Mouse (Mus musculus): ENCODE results near the gene Heatr3.

The Heatr3 gene

DNA sequence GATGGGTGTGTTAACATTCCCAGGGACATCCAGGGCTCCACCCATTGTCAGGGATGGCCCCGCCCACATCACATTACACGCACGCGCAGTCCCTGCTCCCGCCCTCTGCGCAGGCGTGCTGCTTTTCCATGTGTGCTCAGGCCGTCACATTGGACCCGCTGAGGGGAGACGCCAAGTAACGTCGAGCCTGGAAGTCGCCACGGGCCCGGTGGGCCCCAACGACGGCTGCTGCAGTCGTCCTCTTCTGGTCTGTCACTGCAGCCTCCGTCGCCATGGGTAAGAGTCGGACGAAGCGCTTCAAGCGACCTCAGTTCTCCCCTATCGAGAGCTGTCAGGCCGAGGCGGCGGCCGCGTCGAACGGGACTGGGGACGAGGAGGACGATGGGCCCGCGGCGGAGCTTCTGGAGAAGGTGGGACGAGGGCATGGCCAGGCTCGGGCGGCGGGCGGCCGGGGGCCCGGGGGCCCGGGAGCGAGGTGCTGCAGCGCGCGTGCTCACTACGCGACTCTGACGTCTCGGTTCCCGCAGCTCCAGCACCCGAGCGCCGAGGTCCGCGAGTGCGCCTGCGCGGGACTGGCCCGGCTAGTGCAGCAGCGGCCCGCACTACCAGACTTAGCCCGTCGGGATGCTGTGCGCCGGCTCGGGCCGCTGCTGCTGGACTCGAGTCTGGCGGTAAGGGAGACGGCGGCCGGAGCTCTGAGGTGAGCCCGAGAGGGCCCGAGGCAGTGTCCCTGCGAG, at the start of gene Heatr3:
Heatr3 (plus strand) TSS at position 108 of the 737 bp plus-strand sequence.
- peak; percentile 84 to 88 for DNase-seq (ENCODE audit: low spot score in 2 of 2)

DNA sequence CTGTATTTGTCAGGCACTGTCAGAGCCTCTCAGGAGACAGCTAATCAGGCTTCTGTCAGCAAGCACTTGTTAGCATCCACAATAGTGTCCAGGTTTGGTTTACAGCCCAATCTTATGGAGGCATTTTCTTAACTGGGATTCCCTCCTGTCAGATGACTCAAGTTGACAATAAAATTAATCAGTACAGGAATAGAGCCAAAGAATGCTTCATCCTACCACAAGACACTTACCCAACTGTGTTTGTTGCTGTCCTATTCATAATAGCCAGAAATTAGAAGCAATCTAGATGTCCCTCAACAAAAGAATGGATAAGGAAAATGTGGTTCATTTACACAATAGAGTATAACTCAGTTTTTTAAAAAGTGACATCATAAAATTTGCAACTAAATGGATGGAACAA, 49.6 kb upstream of the Heatr3 start:
- DNase-seq (ENCODE audit: low spot score in 2 of 2), result no peak

DNA sequence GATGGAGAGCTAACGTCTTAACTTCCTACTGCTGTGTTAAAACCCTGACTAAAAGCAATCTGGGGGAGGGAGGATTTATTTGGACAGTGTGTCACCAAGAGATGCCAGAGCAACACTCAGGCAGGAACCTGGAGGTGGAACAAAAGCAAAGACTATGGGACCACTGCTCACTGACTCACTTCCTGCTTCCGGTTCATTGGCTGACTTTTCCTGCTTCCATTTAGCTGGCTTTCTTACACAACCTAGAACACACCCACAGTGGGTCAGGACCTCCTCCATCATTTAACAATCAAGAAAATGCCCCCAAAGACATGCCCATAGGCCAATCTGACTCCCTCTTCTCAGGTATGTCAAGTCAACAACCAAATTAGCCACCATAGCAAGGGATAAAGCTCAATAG, 46.0 kb upstream of the Heatr3 start:
- no peak for DNase-seq (ENCODE audit: low spot score in 2 of 2)

DNA sequence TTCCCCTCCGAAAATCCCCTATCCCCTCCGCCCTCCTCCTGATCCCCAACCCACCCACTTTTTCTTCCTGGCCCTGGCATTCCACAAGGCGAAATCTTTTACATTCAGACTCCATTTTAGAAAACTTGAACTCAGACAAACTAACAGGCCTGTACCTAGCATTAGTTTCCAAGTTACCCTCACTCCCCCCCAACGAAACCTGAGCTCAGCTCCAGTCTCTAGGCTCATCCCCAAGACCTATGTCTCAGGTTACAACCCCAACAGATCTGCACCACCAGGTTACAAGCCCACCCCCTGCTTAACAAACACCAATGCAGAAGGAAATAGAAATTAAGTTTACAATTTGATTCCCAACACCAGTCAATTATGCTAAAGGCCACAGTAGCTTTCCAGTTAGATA, 44.3 kb upstream of the Heatr3 start:
- DNase-seq (ENCODE audit: low spot score in 2 of 2), result no peak

DNA sequence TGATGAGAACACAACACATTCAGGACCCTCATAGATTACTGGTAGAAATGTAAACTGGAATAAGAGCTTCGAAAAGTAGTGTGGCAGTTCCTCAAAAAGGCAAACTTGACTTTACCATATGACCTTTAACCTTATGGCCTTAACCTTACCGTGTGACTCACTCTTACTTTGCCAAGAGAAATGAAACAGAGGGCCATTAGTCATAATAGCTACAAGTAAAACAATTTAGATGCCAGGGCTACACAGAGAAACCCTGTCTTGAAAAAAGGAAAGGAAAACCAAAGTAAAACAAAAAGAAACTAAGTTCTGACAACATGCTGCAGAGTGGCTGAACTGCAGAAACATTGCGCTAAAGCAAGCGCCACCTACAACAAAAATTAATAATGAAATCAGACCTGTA, 38.8 kb upstream of the Heatr3 start:
- no peak for DNase-seq (ENCODE audit: low spot score in 2 of 2)

DNA sequence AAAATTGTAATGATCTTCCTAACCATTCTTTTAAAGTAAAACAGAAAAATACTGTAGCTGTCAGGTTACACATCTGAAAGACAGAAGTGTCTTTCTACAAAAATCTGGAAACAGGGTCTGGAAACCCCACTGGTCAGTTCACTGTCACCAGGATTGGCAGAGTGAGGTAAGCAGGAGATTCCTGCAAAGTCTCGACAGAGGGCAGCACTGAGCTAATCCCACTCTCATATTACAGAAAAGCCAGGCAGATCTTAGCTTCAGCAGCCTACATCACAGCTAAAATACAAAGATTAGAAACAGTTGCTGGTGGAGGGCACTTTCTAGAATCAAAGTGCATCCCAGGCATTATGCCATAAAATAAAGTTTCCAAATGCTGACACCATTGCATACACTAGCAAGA, 38.1 kb upstream of the Heatr3 start:
- DNase-seq (ENCODE audit: low spot score in 2 of 2), result peak; percentile 18 to 24

DNA sequence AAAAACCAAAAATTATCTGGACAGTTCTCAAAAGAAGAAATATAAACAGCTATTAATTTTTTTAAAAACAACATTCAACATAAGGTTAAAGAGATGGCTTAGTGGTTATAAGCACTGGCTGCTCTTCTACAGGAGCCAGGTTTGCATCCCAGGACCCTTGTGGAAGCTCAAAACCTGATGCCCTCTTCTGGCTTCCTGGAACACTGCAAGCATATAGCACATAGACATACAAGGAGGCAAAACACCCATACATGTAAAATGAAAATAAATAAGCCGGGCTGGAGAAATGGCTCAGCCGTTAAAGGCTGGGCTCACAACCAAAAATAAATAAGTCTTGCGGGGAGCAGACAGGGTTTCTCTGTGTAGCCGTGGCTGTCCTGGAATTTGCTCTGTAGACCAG, 28.4 kb upstream of the Heatr3 start:
- no peak for DNase-seq (ENCODE audit: low spot score in 2 of 2)

DNA sequence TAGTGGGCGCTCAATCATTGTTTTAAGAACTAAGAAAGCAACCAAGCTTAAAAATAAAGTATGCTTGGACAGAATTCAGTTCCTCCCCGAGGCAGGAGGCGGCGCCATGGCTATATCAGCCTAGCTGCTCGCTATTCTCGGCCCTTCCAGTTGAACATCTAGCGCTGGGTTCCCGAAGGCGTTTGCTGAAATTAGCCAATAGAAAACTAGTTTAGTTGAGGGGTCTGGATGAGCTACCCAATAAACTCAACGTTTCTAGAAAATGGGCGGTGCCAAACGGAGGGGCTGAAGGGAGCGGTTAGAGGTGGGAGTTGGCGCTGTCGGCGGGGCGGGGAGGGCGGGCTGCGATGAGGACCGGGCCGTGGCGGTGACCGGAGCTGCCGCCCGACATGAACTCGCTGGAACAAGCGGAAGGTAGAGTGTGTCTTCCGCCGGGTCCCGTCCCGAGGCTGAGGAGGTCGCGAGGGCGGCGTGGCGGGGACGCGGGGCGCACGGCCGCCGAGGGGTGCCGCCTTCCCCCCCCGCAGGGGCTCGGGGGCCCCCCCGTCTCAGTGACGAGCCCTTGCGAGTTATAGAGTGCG, 19.1 kb upstream of the Heatr3 start, which contains the start of gene Cnep1r1:
Cnep1r1 (plus strand) TSS at position 314 of the 581 bp plus-strand sequence.
- DNase-seq (ENCODE audit: low spot score in 2 of 2), result peak; percentile 99

DNA sequence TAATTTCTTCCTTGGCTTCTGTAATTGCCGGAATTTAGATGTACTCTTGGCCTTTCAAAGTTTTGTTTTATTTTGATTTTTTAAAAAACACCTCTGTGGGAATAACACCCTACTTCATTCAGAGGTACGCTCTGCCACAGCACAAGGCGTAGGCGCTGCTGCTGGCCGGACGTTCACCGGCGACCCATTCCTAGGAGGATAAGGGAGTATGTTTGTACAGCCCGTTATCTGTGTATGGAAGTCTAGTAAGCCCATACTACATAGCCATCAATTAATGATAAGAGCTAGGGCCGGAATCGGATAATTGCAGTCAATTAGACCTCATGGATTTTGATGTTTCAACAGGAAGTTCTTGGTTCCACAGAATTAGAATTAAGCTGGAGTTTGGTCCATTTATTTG, 18.6 kb upstream of the Heatr3 start:
- no peak for DNase-seq (ENCODE audit: low spot score in 2 of 2)

DNA sequence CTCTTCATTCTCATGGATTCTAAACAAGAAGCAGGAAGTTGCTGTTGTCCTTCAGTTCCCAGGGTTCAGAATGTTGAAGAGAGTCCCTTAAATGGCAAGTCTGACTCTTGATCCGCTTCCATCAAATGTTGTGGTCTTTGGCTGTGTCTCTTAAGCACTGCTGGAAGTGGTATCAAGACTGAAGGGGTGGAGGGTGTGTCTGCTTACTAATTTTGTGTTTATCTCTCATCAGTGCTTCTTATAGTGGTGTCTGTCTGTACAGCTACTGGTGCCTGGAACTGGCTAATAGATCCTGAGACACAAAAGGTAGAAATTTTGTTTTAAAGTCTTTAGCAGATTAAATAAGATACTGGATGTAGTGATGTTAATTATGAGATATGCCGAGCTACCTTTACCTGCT, 12.8 kb upstream of the Heatr3 start:
- no peak for DNase-seq (ENCODE audit: low spot score in 2 of 2)

DNA sequence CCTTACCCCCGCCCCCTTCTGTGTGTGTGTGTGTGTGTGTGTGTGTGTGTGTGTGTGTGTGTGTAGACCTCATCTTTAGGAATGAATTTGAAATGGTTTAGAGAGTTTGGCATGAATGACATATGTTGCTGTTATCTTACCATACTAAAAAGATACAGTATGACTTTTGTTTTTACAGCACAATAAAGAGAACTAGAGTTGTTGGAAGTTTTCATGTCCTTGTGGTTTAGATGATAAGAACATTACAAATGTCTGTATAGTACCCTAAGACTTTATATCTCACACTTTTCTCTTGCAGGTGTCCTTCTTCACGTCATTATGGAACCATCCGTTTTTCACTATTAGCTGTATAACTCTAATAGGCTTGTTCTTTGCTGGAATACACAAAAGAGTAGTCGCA, 8.3 kb upstream of the Heatr3 start:
- no peak for DNase-seq (ENCODE audit: low spot score in 2 of 2)

DNA sequence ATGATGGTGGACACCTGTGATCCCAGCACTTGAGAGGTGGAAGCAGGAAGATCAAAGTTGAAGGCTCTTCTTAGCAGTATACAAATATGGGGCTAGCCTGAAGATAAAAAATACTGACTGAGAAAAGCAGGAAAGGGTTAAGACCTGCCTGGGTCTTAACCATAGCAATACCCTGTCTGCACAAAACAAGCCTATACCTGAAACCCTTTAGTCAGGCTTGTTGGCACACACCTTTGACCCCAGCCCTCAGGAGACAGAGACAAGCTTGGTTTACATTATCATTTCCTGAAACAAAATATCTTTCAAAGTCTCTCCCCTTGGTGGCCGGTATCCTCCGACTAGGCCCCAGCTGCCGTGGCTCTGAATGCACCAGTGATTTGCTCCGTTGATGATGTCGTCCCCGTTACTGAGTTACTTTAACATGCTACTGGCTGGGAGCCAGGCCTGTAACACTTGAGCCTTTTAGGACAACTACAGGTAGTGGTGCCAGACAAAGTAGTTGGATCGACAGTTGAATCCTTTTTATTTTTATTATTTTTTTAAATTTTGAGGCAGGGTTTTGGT, 6.8 kb upstream of the Heatr3 start:
- DNase-seq (ENCODE audit: low spot score in 2 of 2), result no peak

DNA sequence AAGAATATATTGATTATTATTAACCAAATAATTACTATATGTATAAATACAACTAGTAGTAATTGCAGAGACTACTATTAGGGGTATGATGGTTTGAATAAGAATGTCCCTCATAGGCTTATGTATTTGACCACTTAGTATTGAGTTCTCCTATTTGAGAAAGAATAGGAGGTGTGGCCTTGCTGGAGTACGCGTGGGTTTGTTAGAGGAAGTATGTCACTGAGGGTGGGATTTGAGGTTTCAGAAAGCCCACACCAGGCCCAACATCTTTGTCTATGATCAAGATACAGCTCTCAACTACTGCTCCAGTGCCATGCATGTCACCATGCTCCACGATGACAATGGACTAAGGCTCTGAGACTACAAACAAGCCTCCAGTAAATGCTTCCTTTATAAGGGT, 1.6 kb downstream of the Heatr3 start:
- DNase-seq (ENCODE audit: low spot score in 2 of 2), result peak in 1 of 2 experiments; percentile 26

DNA sequence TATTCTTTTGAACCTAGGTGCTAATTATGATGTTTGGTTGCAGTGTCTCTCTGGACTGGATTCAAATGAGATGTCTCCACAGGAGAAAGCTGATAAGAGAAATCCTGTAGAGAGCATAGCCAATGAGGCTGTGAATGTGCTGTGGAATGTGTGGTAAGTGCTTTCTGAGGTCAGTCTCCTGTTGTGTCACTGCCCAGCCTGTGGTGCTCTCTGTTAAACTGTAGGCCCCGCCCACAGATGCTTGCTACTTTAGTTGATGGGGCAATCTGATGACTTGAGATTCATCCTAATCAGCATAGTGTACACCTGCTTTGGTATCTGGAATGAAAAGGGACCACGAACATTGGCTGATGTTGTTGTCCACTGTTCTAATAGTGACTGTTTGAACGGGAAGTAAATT, 4.0 kb downstream of the Heatr3 start:
- DNase-seq (ENCODE audit: low spot score in 2 of 2), result no peak

DNA sequence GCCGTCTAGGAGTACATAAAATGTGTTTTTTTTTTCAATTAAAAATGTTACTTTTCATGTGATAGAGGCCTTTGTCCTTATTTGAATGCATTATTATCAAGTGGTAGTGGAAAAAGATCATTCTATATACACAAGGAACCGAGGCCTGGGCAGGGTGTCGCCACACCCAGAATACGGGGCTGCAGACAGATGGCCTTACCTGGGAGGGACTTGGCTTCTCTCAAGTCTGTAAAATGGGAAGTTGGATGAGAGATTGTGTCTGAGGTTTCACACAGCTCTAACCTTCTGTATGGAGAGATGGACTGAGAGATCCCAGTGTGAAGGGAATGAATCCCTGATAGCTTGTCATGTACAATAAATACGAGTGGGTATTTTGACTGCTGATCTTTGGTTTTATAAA, 6.4 kb downstream of the Heatr3 start:
- no peak for DNase-seq (ENCODE audit: low spot score in 2 of 2)

DNA sequence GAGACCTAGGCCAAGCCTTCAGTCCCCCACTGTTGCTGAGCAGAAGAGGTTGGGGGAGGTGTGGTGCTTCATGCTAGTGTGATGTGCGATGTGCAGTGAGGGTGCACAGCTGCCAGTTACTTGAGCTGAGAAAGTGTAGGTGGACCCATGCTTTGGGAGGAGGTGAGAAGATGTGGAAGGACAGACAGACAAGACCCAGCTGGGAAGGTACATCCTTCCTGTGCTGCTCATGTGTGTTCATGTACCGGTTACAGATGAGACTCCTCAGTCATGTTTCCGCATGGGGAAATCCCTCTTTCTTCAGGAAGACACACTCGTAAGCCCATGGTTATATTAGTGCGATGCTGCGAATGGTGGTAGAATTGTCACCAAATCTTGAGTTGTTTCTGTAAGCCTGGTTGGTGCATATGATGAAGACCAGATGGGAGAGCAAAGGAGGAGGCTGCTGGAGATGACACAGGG, 13.3 kb downstream of the Heatr3 start:
- no peak for DNase-seq (ENCODE audit: low spot score in 2 of 2)

DNA sequence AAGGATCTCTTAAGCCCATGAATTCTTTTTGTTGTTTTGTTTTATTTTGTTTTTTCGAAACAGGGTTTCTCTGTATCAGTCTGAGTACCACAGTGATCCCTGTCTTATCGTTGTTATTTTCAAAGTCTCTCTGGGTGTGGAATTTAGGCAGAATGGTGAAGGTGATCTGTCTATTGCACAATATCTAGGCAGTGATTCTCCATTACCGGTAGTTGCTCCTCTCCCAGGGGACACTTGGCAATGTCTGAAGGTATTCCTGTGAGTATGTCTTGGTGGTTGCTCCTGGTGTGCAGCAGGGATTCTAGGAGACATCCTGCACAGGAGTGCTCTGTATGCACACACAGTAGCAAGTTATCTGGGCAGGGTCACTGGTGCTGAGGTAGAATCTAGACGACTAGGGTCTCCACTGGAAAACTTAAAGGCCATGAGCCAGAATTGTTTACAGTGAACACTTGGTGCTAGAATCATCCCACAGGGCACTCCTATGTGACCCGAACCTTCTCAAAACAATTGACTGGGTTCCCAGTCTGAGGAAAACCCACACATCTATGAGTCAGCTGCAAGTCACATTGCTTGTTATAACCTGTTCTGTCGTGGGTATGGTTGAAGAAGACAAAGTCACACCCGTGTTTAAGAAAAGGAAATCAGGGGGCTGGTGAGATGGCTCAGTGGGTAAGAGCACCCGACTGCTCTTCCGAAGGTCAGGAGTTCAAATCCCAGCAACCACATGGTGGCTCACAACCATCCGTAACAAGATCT, 22.8 kb downstream of the Heatr3 start:
- no peak for DNase-seq (ENCODE audit: low spot score in 2 of 2)

DNA sequence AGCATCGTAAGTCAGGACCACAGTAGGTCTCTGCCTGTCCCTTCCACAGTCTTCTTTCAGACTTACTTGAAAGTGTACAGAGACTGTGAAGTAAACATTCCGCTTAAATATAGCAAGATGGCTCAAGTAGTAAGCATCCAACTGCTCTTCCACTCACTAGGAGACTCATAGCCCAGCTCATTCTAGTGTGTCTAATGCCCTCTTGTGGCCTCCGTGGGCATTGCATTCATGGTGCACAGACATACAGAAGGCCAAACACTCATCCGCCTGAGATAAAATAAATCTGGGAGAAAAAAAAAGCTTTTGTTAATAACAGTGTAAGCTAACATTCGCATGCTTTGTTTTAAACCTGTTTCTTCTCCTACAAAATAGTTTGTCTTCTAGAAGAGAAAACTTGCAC, 23.8 kb downstream of the Heatr3 start:
- DNase-seq (ENCODE audit: low spot score in 2 of 2), result peak; percentile 54 to 63

DNA sequence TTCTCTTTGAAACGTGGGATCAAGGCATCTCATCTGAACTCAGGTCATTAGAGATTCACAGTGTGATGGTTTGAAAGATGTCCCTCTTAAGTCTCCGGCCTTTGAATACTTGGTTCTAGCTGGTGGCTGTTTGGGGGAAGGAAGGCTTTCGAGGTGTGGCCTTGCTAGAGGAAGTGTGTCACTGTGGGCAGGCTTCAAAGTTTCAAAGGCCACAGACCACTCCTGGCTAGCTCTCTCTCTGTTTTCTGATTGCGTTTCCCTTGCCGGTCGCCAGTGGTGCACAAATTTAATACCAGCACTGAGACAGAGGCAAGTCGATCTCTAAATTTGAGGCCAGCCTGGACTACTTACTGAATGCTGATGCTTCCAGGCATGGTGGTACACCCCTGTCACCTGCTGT, 37.6 kb downstream of the Heatr3 start:
- peak; percentile 70 to 79 for DNase-seq (ENCODE audit: low spot score in 2 of 2)

DNA sequence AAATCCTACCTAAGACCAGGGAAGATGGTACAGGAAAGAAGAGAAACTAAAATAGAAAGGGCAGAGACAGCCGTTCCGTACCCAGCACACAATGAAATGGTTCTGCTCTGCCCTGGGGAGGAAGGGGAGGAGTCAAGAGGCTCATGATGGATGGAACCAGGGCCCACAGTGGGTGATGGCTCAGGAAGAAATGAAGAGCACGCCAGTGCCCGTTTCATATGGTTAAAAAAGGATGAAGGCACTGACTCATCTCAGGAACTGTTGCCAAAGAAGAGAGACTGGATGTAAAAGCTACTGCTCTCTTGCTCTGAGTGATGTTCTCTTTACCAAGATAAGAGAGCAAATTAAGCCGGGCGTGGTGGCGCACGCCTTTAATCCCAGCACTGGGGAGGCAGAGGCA, 39.6 kb downstream of the Heatr3 start:
- DNase-seq (ENCODE audit: low spot score in 2 of 2), result no peak

DNA sequence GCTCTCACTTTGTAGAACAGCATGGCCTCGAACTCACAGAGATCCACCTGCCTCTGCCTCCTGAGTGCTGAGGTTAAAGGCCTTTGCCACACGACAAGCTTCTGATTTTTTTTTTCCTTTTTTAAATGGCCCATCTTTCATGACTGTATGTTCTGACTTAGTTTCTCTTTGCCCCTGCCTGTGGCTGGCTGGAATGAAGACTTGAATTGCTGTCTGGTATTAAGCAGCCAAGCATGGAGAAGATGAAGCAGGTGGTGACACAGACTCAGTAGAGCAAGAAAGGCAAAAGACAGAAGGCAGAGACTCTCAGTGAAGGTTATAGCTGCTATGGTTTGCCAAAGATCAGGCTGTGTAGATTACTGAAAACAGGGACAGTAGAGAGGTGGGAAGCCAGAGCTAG, 45.5 kb downstream of the Heatr3 start:
- DNase-seq (ENCODE audit: low spot score in 2 of 2), result no peak

DNA sequence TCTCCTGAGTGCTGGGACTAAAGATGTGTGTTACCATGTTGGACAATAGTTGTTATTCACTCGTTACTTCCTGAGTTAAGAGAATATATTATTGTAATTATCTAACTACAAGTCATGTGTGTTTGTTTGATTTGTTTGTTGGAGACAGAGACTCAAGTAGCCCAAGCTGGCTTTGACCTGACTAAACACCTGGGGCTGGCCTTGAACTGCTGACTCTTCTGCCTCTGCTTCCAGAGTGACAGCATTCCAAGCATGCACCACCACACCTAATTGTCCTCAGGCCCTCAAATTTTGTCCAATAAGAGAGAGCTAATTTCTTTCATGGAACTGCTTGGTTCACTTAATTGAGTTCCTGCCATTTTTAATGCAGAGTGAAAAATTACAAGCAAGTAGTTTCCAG, 47.3 kb downstream of the Heatr3 start:
- no peak for DNase-seq (ENCODE audit: low spot score in 2 of 2)

DNA sequence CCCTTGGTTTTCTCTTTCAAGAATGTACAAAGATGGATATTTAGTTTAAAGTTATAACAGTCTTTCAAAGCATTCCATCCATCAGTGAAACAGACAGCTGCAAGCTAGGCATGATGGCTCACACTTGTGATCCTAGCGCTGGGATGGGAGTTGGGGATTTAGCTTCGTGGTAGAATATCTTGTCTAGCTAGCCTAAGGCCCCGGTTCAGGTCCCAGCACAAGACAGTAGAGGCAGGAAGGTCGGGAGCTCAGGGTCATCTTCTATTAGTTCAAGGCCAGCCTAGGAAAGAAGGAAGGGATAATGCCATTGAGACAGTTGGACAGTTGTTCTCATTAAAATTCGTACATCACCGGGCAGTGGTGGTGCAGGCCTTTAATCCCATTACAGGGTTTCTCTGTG, 48.1 kb downstream of the Heatr3 start:
- no peak for DNase-seq (ENCODE audit: low spot score in 2 of 2)

Data from natural killer cell, adult 2 months (primary cell).